Mouse (Mus musculus) urinary bladder, postnatal 4 days (tissue): ENCODE data around the gene Skp1a.

Experiments
- DNase-seq, 2 experiments: peaks; one replicate each; pipeline ENCODE4 v3.0.0; 2021 to 2022; ENCODE audit warnings: low spot score in 2 of 2

Skp1a gene

GRCm38 (mm10) chr11:52253674-52254375 lies 22.0 kb downstream of the Skp1a start:
- DNase-seq: peak; percentile 65 to 68

- no peak for DNase-seq
Measured at GRCm38 (mm10) chr11:52255077-52255476, 23.3 kb downstream of the Skp1a start.

- DNase-seq: no peak
Measured at GRCm38 (mm10) chr11:52257376-52257775, 25.6 kb downstream of the Skp1a start.

GRCm38 (mm10) chr11:52258711-52259110 lies 26.9 kb downstream of the Skp1a start:
- DNase-seq: no peak

- DNase-seq: no peak
Measured at GRCm38 (mm10) chr11:52260878-52261277, 29.1 kb downstream of the Skp1a start.

GRCm38 (mm10) chr11:52261937-52262336 lies 30.1 kb downstream of the Skp1a start:
- peak; percentile 54 to 79 for DNase-seq

GRCm38 (mm10) chr11:52262338-52262737 lies 30.5 kb downstream of the Skp1a start:
- DNase-seq: no peak

- no peak for DNase-seq
Measured at GRCm38 (mm10) chr11:52264871-52265270, 33.1 kb downstream of the Skp1a start.

- no peak for DNase-seq
Measured at GRCm38 (mm10) chr11:52265616-52266307, 34.0 kb downstream of the Skp1a start.

- DNase-seq: no peak
Measured at GRCm38 (mm10) chr11:52267271-52267670, 35.5 kb downstream of the Skp1a start.

GRCm38 (mm10) chr11:52268104-52268835 lies 36.5 kb downstream of the Skp1a start:
- DNase-seq: no peak

- DNase-seq: no peak
Measured at GRCm38 (mm10) chr11:52269841-52270240, 38.0 kb downstream of the Skp1a start.

- no peak for DNase-seq
Measured at GRCm38 (mm10) chr11:52271765-52272495, 40.1 kb downstream of the Skp1a start.

GRCm38 (mm10) chr11:52272619-52273018 lies 40.8 kb downstream of the Skp1a start:
- no peak for DNase-seq

GRCm38 (mm10) chr11:52273183-52273941 lies 41.6 kb downstream of the Skp1a start:
- peak in 1 of 2 experiments; percentile 60 for DNase-seq

GRCm38 (mm10) chr11:52273942-52274330 lies 42.1 kb downstream of the Skp1a start:
- DNase-seq: no peak

- DNase-seq: peak in 1 of 2 experiments; percentile 17
Measured at GRCm38 (mm10) chr11:52274456-52275112, 42.8 kb downstream of the Skp1a start.

GRCm38 (mm10) chr11:52275366-52275765 lies 43.6 kb downstream of the Skp1a start:
- no peak for DNase-seq

GRCm38 (mm10) chr11:52275774-52276555 lies 44.2 kb downstream of the Skp1a start:
- DNase-seq: peak in 1 of 2 experiments; percentile 17

GRCm38 (mm10) chr11:52276961-52277391 lies 45.2 kb downstream of the Skp1a start:
- DNase-seq: no peak
